Mouse (Mus musculus): Measurements from ENCODE around the gene Clec16a.

DNA sequence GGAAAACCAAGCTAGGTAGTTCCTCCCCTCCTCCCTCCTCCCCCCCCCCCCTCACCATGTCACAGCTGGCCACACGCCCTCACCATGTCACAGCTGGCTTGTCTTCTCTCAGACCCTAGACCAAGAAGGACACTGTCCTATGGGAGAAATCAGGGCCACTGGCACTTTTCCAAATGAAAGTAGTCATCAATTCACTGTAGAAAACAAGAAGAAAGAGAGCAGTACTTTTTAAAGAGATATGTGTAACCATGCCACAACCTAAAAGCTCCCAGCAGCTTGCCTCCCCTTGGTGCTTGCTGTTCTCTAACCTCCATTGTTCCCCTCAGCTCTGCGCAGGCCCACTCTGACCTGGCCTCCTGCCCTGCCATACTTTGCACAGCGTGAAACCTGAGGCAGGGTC is 124.8 kb downstream of the Clec16a start:
- TF ChIP-seq CTCF (conservative IDR thresholded peaks at IDR 0.05; ENCODE audit: insufficient read depth, insufficient read length, low read depth, low read length) (no peak), POLR2A (IDR thresholded peaks at IDR 0.05; ENCODE audit: low read depth, low read length) (no peak)

Data from kidney, adult 2 months (tissue).